Mouse (Mus musculus) frontal cortex, adult (tissue): ENCODE measurements around the gene Gm10024.
"Not testable (repeated sequence)": the region's sequence is repeated elsewhere in the genome, so short reads cannot be mapped to it uniquely, and the experiment has no call there.

Experiments used
- ATAC-seq: cut with Nextera tagmentation; 2 replicates; pipeline ENCODE4 v1.9.2; 2017; ENCODE audit warnings: mild to moderate bottlenecking, moderate library complexity, mixed read lengths; ENCODE audit not compliant: low TSS enrichment

Gm10024 gene

GRCm38 (mm10) chr10:77729241-77729640 is 18.0 kb downstream of the Gm10024 start:
- ATAC-seq, result no peak

- no peak for ATAC-seq
Measured at GRCm38 (mm10) chr10:77735928-77736327, 24.7 kb downstream of the Gm10024 start.

GRCm38 (mm10) chr10:77738929-77739328 is 27.7 kb downstream of the Gm10024 start:
- ATAC-seq, result no peak

GRCm38 (mm10) chr10:77741924-77742688 is 30.8 kb downstream of the Gm10024 start, which contains the start of gene Gm18596:
TSS of gene Gm18596 (minus strand) at chr10:77742638.
- not testable (repeated sequence) for ATAC-seq

- not testable (repeated sequence) for ATAC-seq
Measured at GRCm38 (mm10) chr10:77750686-77751085, 39.4 kb downstream of the Gm10024 start.

GRCm38 (mm10) chr10:77751254-77751653 is 40.0 kb downstream of the Gm10024 start, which contains the start of gene Gm9736:
TSS of gene Gm9736 (minus strand) at chr10:77751354.
- not testable (repeated sequence) for ATAC-seq

- not testable (repeated sequence) for ATAC-seq
Measured at GRCm38 (mm10) chr10:77752312-77752711, 41.1 kb downstream of the Gm10024 start.

GRCm38 (mm10) chr10:77753448-77753847 is 42.2 kb downstream of the Gm10024 start:
- no peak for ATAC-seq

GRCm38 (mm10) chr10:77759582-77759981 is 48.3 kb downstream of the Gm10024 start, which contains the start of gene Gm3233:
TSS of gene Gm3233 (minus strand) at chr10:77759682.
- not testable (repeated sequence) for ATAC-seq
